8 mouse cellular contexts compared by ENCODE assay signal in the genomic region with DNA sequence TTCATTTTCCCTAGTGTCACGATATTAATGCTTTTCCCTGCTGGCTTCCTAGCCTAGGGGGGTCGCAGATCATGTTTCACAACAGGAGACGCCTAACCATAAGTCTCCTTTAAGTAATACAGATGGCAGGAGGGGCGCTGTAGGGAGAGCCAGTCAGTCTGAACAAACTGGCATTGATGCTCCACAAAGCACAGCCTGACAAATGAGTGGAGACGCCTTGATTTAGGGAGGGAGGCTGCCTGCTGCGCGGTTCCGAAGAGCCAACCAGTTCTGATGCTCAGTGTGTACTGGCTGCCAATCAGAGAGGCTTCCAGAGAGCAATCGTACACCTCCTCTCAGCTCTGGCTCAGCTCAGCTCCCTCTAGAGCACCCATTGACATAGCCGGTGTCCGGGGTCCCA.
DNase-seq lines count a peak whose midpoint lies in the region; ATAC-seq lines count a peak whose summit lies in the region.
"Had no signal": no experiment of that assay in that cellular context is flagged by ENCODE, and none has a peak within 500 bp of the region (broad histone marks: within the 10 kb centered on the region; RNA-seq: fewer than 3 reads in every experiment).

No protein-coding gene starts in this region.

- intact Hi-C loops in gastrocnemius, postnatal 14 days (cut with DNase I; ENCODE audit: low total_unique reads): no loop called here

- H3K27me3 ChIP-seq in hindbrain, embryonic 16.5 days (replicated peaks; ENCODE audit: control insufficient read depth, insufficient read depth, low read length): no peaks in the 10 kb centered on the region
- no peaks in the 10 kb centered on the region for H3K27me3 ChIP-seq in midbrain, embryonic 16.5 days (ENCODE audit: control insufficient read depth, insufficient read depth, low read depth, low read length)
- H3K27me3 ChIP-seq: Patski had no signal

- 0 out of 2 replicates have a peak overlapping the region, but pooled peaks have one; percentile 3 for H3K9ac ChIP-seq in hindbrain, embryonic 16.5 days (ENCODE audit: low read depth, low read length)
- no peak overlapping the region for H3K9ac ChIP-seq in midbrain, embryonic 16.5 days (ENCODE audit: low read depth, low read length)

- ATAC-seq in hindbrain, embryonic 16.5 days: peak; percentile 85
- ATAC-seq in midbrain, embryonic 16.5 days: peak; percentile 85
- no peak for ATAC-seq in granulocyte monocyte progenitor cell, adult 5-6 weeks (replicated peaks; ENCODE audit: poor library complexity, severe bottlenecking)
- ATAC-seq: Patski had no signal

- peak overlapping the region; percentile 14 for H3K4me2 ChIP-seq in hindbrain, embryonic 16.5 days (ENCODE audit: low read length)
- H3K4me2 ChIP-seq in midbrain, embryonic 16.5 days (ENCODE audit: low read length): peak overlapping the region; percentile 36

- peak; percentile 90 for DNase-seq in brain, adult 2 months (ENCODE audit: low read depth, low spot score)
- peak; percentile 87 to 94 for DNase-seq in cerebellum, postnatal 10 days
- no peak for DNase-seq in urinary bladder, postnatal 36 days (ENCODE audit: low spot score in 2 of 2)
- no peak for DNase-seq in gastrocnemius, postnatal 14 days

- H3K36me3 ChIP-seq in hindbrain, embryonic 16.5 days (ENCODE audit: control insufficient read depth, insufficient read depth, low read length): no peaks in the 10 kb centered on the region
- no peaks in the 10 kb centered on the region for H3K36me3 ChIP-seq in midbrain, embryonic 16.5 days (ENCODE audit: control insufficient read depth, insufficient read depth, low read length)

- 3% methylated on average over 11 of the region's 11 CpGs for WGBS in hindbrain, embryonic 16.5 days
- 14% methylated on average over 11 of the region's 11 CpGs for WGBS in midbrain, embryonic 16.5 days

- H3K4me3 ChIP-seq in hindbrain, embryonic 16.5 days (ENCODE audit: low read length): no peak overlapping the region
- no peak overlapping the region for H3K4me3 ChIP-seq in midbrain, embryonic 16.5 days (ENCODE audit: low read depth, low read length)

- no peaks in the 10 kb centered on the region for H3K9me3 ChIP-seq in hindbrain, embryonic 16.5 days (ENCODE audit: control insufficient read depth, low read length)
- H3K9me3 ChIP-seq in midbrain, embryonic 16.5 days (replicated peaks; ENCODE audit: control insufficient read depth, low read length, poor library complexity, severe bottlenecking): no peaks in the 10 kb centered on the region

- H3K27ac ChIP-seq in hindbrain, embryonic 16.5 days (ENCODE audit: low read depth, low read length): no peak overlapping the region
- H3K27ac ChIP-seq in midbrain, embryonic 16.5 days (ENCODE audit: low read length): no peak overlapping the region

- H3K4me1 ChIP-seq in hindbrain, embryonic 16.5 days (ENCODE audit: control insufficient read depth, insufficient read depth, low read depth, low read length): peaks cover 6% of the 10 kb centered on the region
- peaks cover 5% of the 10 kb centered on the region; the same call in 1 of the 2 replicates for H3K4me1 ChIP-seq in midbrain, embryonic 16.5 days (ENCODE audit: control insufficient read depth, insufficient read depth, low read length)

Comparison
In these comparisons a context has a peak if more than half of its experiments do, and no peak if none do; other contexts are left out.
1. DNase-seq: peak in brain, adult 2 months (single experiment) and cerebellum, postnatal 10 days (2 of 2); none in urinary bladder, postnatal 36 days (0 of 2) and gastrocnemius, postnatal 14 days (single experiment).